ENCODE assay signal across 11 mouse cellular contexts in genomic region chr5:52218238-52218637, GRCm38 (mm10). TPM values are rescaled to one million over a fixed set of nuclear protein-coding genes. Genes with fewer than 3 reads are reported as not detected.
DNase-seq lines count a peak whose midpoint lies in the region; ATAC-seq lines count a peak whose summit lies in the region.
"Had no signal": no experiment of that assay in that cellular context is flagged by ENCODE, and none has a peak within 500 bp of the region (broad histone marks: within the 10 kb centered on the region; RNA-seq: fewer than 3 reads in every experiment).

No protein-coding gene starts in this region.

- H3K4me3 ChIP-seq in forebrain, embryonic 11.5 days (ENCODE audit: low read depth, low read length), result no peak overlapping the region
- no peak overlapping the region for H3K4me3 ChIP-seq in forebrain, embryonic 10.5 days
- no peak overlapping the region for H3K4me3 ChIP-seq in hindbrain, embryonic 15.5 days
- no peak overlapping the region for H3K4me3 ChIP-seq in hindbrain, embryonic 16.5 days (ENCODE audit: low read length)
- no peak overlapping the region for H3K4me3 ChIP-seq in limb, embryonic 12.5 days (replicated peaks)
- H3K4me3 ChIP-seq: liver, embryonic 12.5 days had no signal

- no peak for DNase-seq in forebrain, embryonic 11.5 days (ENCODE audit: low spot score)
- DNase-seq in forebrain, embryonic 10.5 days (ENCODE audit: extremely low spot score, low spot score), result no peak
- peak; percentile 15 for DNase-seq in brain, adult 2 months (ENCODE audit: low read depth, low spot score)
- no peak for DNase-seq in spleen, postnatal 4 days (ENCODE audit: low spot score in 2 of 2)
- DNase-seq: cerebellum, postnatal 10 days; thymus, postnatal 36 days had no signal

- peaks cover 3% of the 10 kb centered on the region; the same call in 1 of the 2 replicates for H3K4me1 ChIP-seq in forebrain, embryonic 11.5 days (replicated peaks; ENCODE audit: control insufficient read depth, insufficient read depth, low read length)
- H3K4me1 ChIP-seq in forebrain, embryonic 10.5 days, result peaks cover 37% of the 10 kb centered on the region
- H3K4me1 ChIP-seq in hindbrain, embryonic 15.5 days (replicated peaks), result peaks cover 16% of the 10 kb centered on the region
- peaks cover 9% of the 10 kb centered on the region for H3K4me1 ChIP-seq in hindbrain, embryonic 16.5 days (ENCODE audit: control insufficient read depth, insufficient read depth, low read depth, low read length)
- H3K4me1 ChIP-seq in limb, embryonic 12.5 days (replicated peaks), result peaks cover 29% of the 10 kb centered on the region

- no peaks in the 10 kb centered on the region for H3K27me3 ChIP-seq in forebrain, embryonic 11.5 days (ENCODE audit: control insufficient read depth, insufficient read depth, low read length)
- no peaks in the 10 kb centered on the region for H3K27me3 ChIP-seq in forebrain, embryonic 10.5 days (ENCODE audit: poor library complexity, severe bottlenecking)
- H3K27me3 ChIP-seq in hindbrain, embryonic 15.5 days, result no peaks in the 10 kb centered on the region
- no peaks in the 10 kb centered on the region for H3K27me3 ChIP-seq in hindbrain, embryonic 16.5 days (replicated peaks; ENCODE audit: control insufficient read depth, insufficient read depth, low read length)
- no peaks in the 10 kb centered on the region for H3K27me3 ChIP-seq in limb, embryonic 12.5 days

- H3K9ac ChIP-seq in forebrain, embryonic 11.5 days (ENCODE audit: low read length), result no peak overlapping the region
- H3K9ac ChIP-seq in hindbrain, embryonic 15.5 days, result no peak overlapping the region
- H3K9ac ChIP-seq in hindbrain, embryonic 16.5 days (ENCODE audit: low read depth, low read length), result no peak overlapping the region
- H3K9ac ChIP-seq in limb, embryonic 12.5 days (replicated peaks), result no peak overlapping the region
- H3K9ac ChIP-seq: liver, embryonic 12.5 days had no signal

- ATAC-seq in forebrain, embryonic 11.5 days (replicated peaks; ENCODE audit: low FRiP score), result 0 out of 2 replicates have a peak, but pooled peaks have one; percentile 11
- ATAC-seq in hindbrain, embryonic 15.5 days (ENCODE audit: low FRiP score, low read depth), result peak; percentile 32; the same call in 1 of the 2 replicates
- ATAC-seq in hindbrain, embryonic 16.5 days, result no peak
- ATAC-seq in limb, embryonic 12.5 days (ENCODE audit: insufficient number of reproducible peaks, insufficient read depth, low FRiP score, low TSS enrichment, low read depth), result peak; percentile 43; the same call in 1 of the 2 replicates
- no peak for ATAC-seq in megakaryocyte, adult 5-6 weeks (ENCODE audit: poor library complexity, severe bottlenecking)
- ATAC-seq: liver, embryonic 12.5 days had no signal

- 0 out of 2 replicates have a peak overlapping the region, but pooled peaks have one; percentile 1 for H3K4me2 ChIP-seq in forebrain, embryonic 11.5 days (ENCODE audit: low read depth, low read length, severe bottlenecking)
- no peak overlapping the region for H3K4me2 ChIP-seq in hindbrain, embryonic 15.5 days
- H3K4me2 ChIP-seq in hindbrain, embryonic 16.5 days (ENCODE audit: low read length), result no peak overlapping the region
- peak overlapping the region; percentile 34 for H3K4me2 ChIP-seq in limb, embryonic 12.5 days
- H3K4me2 ChIP-seq: liver, embryonic 12.5 days had no signal

- no peak overlapping the region for H3K27ac ChIP-seq in forebrain, embryonic 11.5 days (ENCODE audit: low read depth, low read length)
- no peak overlapping the region for H3K27ac ChIP-seq in forebrain, embryonic 10.5 days
- H3K27ac ChIP-seq in hindbrain, embryonic 15.5 days (replicated peaks), result no peak overlapping the region
- no peak overlapping the region for H3K27ac ChIP-seq in hindbrain, embryonic 16.5 days (ENCODE audit: low read depth, low read length)
- peak overlapping the region; percentile 60 for H3K27ac ChIP-seq in limb, embryonic 12.5 days
- H3K27ac ChIP-seq: liver, embryonic 12.5 days had no signal

- no peaks in the 10 kb centered on the region for H3K36me3 ChIP-seq in forebrain, embryonic 11.5 days (ENCODE audit: control insufficient read depth, insufficient read depth, low read length)
- no peaks in the 10 kb centered on the region for H3K36me3 ChIP-seq in forebrain, embryonic 10.5 days (replicated peaks)
- no peaks in the 10 kb centered on the region for H3K36me3 ChIP-seq in hindbrain, embryonic 15.5 days
- H3K36me3 ChIP-seq in hindbrain, embryonic 16.5 days (ENCODE audit: control insufficient read depth, insufficient read depth, low read length), result no peaks in the 10 kb centered on the region
- H3K36me3 ChIP-seq in limb, embryonic 12.5 days, result no peaks in the 10 kb centered on the region
- H3K36me3 ChIP-seq: liver, embryonic 12.5 days had no signal

- H3K9me3 ChIP-seq in forebrain, embryonic 11.5 days (ENCODE audit: control insufficient read depth, low read length), result no peaks in the 10 kb centered on the region
- H3K9me3 ChIP-seq in forebrain, embryonic 10.5 days, result no peaks in the 10 kb centered on the region
- H3K9me3 ChIP-seq in hindbrain, embryonic 15.5 days, result no peaks in the 10 kb centered on the region
- H3K9me3 ChIP-seq in hindbrain, embryonic 16.5 days (ENCODE audit: control insufficient read depth, low read length), result no peaks in the 10 kb centered on the region
- no peaks in the 10 kb centered on the region for H3K9me3 ChIP-seq in limb, embryonic 12.5 days
- H3K9me3 ChIP-seq: liver, embryonic 12.5 days had no signal

- WGBS in forebrain, embryonic 11.5 days, result 84% methylated on average over 6 of the region's 6 CpGs
- 90% methylated on average over 6 of the region's 6 CpGs for WGBS in forebrain, embryonic 10.5 days
- 58% methylated on average over 6 of the region's 6 CpGs for WGBS in hindbrain, embryonic 15.5 days
- 47% methylated on average over 6 of the region's 6 CpGs for WGBS in hindbrain, embryonic 16.5 days
- WGBS in limb, embryonic 12.5 days, result 58% methylated on average over 6 of the region's 6 CpGs

RNA-seq across cellular contexts. Expression of gene Dhx15, which starts 27.9 kb away (rescaled TPM):
- polyA plus RNA-seq in forebrain, embryonic 11.5 days (2014; fragmentation: Nextera tagmentation; extraction: Ambion mirVana), result 103 and 106 TPM in 2 replicates
- 225 and 226 TPM in 2 replicates for polyA plus RNA-seq in forebrain, embryonic 10.5 days (2016; fragmentation: Nextera tagmentation; extraction: Ambion mirVana)
- polyA plus RNA-seq in hindbrain, embryonic 15.5 days (2015; fragmentation: Nextera tagmentation; extraction: Ambion mirVana), result 115 and 118 TPM in 2 replicates
- 97.6 and 112 TPM in 2 replicates for polyA plus RNA-seq in hindbrain, embryonic 16.5 days (2015; fragmentation: Nextera tagmentation; extraction: Ambion mirVana)
- polyA plus RNA-seq in limb, embryonic 12.5 days (2016; fragmentation: Nextera tagmentation; extraction: Ambion mirVana), result 200 and 205 TPM in 2 replicates
- 191 and 207 TPM in 2 replicates for total RNA-seq in megakaryocyte, adult 5-6 weeks (2015)
- total RNA-seq in megakaryocyte, adult 5-6 weeks (2017), result 222 and 230 TPM in 2 replicates

Comparison
In these comparisons a context has a peak if more than half of its experiments do, and no peak if none do; other contexts are left out.
1. ATAC-seq: peak in forebrain, embryonic 11.5 days (single experiment), hindbrain, embryonic 15.5 days (single experiment) and limb, embryonic 12.5 days (single experiment); none in hindbrain, embryonic 16.5 days (single experiment) and megakaryocyte, adult 5-6 weeks (single experiment).
2. H3K4me2 ChIP-seq: peak in forebrain, embryonic 11.5 days (single experiment) and limb, embryonic 12.5 days (single experiment); none in hindbrain, embryonic 15.5 days (single experiment) and hindbrain, embryonic 16.5 days (single experiment).